Mouse (Mus musculus): ENCODE results near the gene Cdan1. TPM values are rescaled to one million over a fixed set of nuclear protein-coding genes. Genes with fewer than 3 reads are reported as not detected.
A peak's percentile ranks its signal among the peaks of the same experiment; 100 is the strongest.

The Cdan1 gene
- polyA plus RNA-seq (2012; rRNA removed), result 13.9 and 16.4 TPM in 2 replicates

- DNase-seq (ENCODE audit: low read depth), result no peak
These were observed at the start of gene Cdan1 for GRCm38 (mm10) chr2:120849449-120850423. Gene Cdan1, minus strand, starts transcription at chr2:120850128.

GRCm38 (mm10) chr2:120896361-120896760 is 46.4 kb upstream of the Cdan1 start:
- DNase-seq (ENCODE audit: low read depth), result no peak

GRCm38 (mm10) chr2:120887601-120888000 is 37.7 kb upstream of the Cdan1 start:
- DNase-seq (ENCODE audit: low read depth), result no peak

- no peak for DNase-seq (ENCODE audit: low read depth)
These were observed 23.3 kb upstream of the Cdan1 start for GRCm38 (mm10) chr2:120873192-120873591.

GRCm38 (mm10) chr2:120871447-120872336 is 21.8 kb upstream of the Cdan1 start:
- no peak for DNase-seq (ENCODE audit: low read depth)

GRCm38 (mm10) chr2:120867336-120867735 is 17.4 kb upstream of the Cdan1 start:
- peak; percentile 24 for DNase-seq (ENCODE audit: low read depth)

- no peak for DNase-seq (ENCODE audit: low read depth)
These were observed 16.6 kb upstream of the Cdan1 start for GRCm38 (mm10) chr2:120866561-120866960.

- no peak for DNase-seq (ENCODE audit: low read depth)
These were observed 13.5 kb upstream of the Cdan1 start for GRCm38 (mm10) chr2:120863389-120863788.

GRCm38 (mm10) chr2:120860699-120861098 is 10.8 kb upstream of the Cdan1 start:
- DNase-seq (ENCODE audit: low read depth), result no peak

GRCm38 (mm10) chr2:120858131-120858530 is 8.2 kb upstream of the Cdan1 start:
- no peak for DNase-seq (ENCODE audit: low read depth)

- DNase-seq (ENCODE audit: low read depth), result no peak
These were observed 3.2 kb upstream of the Cdan1 start for GRCm38 (mm10) chr2:120853151-120853550.

- no peak for DNase-seq (ENCODE audit: low read depth)
These were observed 2.7 kb upstream of the Cdan1 start for GRCm38 (mm10) chr2:120852626-120853025.

- DNase-seq (ENCODE audit: low read depth), result peak; percentile 78
These were observed 625 bp upstream of the Cdan1 start, which contains the start of gene Ttbk2 for GRCm38 (mm10) chr2:120850424-120851082. Gene Ttbk2, minus strand, starts transcription at chr2:120850604.

GRCm38 (mm10) chr2:120845280-120845679 is 4.6 kb downstream of the Cdan1 start:
- no peak for DNase-seq (ENCODE audit: low read depth)

GRCm38 (mm10) chr2:120843990-120844389 is 5.9 kb downstream of the Cdan1 start:
- no peak for DNase-seq (ENCODE audit: low read depth)

GRCm38 (mm10) chr2:120841211-120841610 is 8.7 kb downstream of the Cdan1 start:
- peak; percentile 58 for DNase-seq (ENCODE audit: low read depth)

GRCm38 (mm10) chr2:120835167-120835566 is 14.8 kb downstream of the Cdan1 start:
- no peak for DNase-seq (ENCODE audit: low read depth)

GRCm38 (mm10) chr2:120826936-120827638 is 22.8 kb downstream of the Cdan1 start:
- no peak for DNase-seq (ENCODE audit: low read depth)

- no peak for DNase-seq (ENCODE audit: low read depth)
These were observed 79.5 kb downstream of the Cdan1 start for GRCm38 (mm10) chr2:120770265-120770935.

- no peak for DNase-seq (ENCODE audit: low read depth)
These were observed 88.0 kb downstream of the Cdan1 start for GRCm38 (mm10) chr2:120761922-120762321.
